Mouse (Mus musculus) kidney, postnatal 0 days (tissue): ENCODE data around the gene Prss40. TPM values are rescaled to one million over a fixed set of nuclear protein-coding genes. Genes with fewer than 3 reads are reported as not detected.

ENCODE experiments used
- ATAC-seq: fragments of 200-750 bp; cut with Nextera tagmentation; replicated peaks from 2 replicates; pipeline ENCODE4 v1.8.0; 2017; ENCODE audit warnings: low read depth, moderate number of reproducible peaks, moderate TSS enrichment, moderate library complexity; ENCODE audit not compliant: low FRiP score
- DNase-seq: peaks from one replicate; pipeline ENCODE4 v3.0.0-alpha.2; 2016; ENCODE audit warnings: low spot score
- H3K27ac ChIP-seq: fragments of 300-500 bp; sonication (generic); 2 replicates; pipeline ENCODE4 v1.5.1; 2014; ENCODE audit warnings: mild to moderate bottlenecking
- H3K27me3 ChIP-seq: fragments of 300-500 bp; sonication (generic); 2 replicates; pipeline ENCODE4 v1.6.1; 2014; ENCODE audit warnings: low read length, mixed read lengths; ENCODE audit not compliant: insufficient read depth
- H3K36me3 ChIP-seq: fragments of 300-500 bp; sonication (generic); 2 replicates; pipeline ENCODE4 v1.6.1; 2014; ENCODE audit warnings: low read length, mixed read lengths; ENCODE audit not compliant: insufficient read depth
- H3K4me1 ChIP-seq: fragments of 300-500 bp; sonication (generic); replicated peaks from 2 replicates; pipeline ENCODE4 v1.6.1; 2014; ENCODE audit warnings: antibody characterized with exemption, low read length, mixed read lengths; ENCODE audit not compliant: insufficient read depth
- H3K4me2 ChIP-seq: fragments of 300-500 bp; sonication (generic); 2 replicates; pipeline ENCODE4 v1.6.1; 2014; ENCODE audit warnings: mild to moderate bottlenecking, low read length, moderate library complexity, mixed read lengths
- H3K4me3 ChIP-seq: fragments of 300-500 bp; sonication (generic); replicated peaks from 2 replicates; pipeline ENCODE4 v1.5.1; 2014; ENCODE audit warnings: low read depth, low read length
- H3K9ac ChIP-seq: fragments of 300-500 bp; sonication (generic); 2 replicates; pipeline ENCODE4 v1.6.1; 2014; ENCODE audit warnings: low read depth, low read length
- H3K9me3 ChIP-seq: fragments of 300-500 bp; sonication (generic); replicated peaks from 2 replicates; pipeline ENCODE4 v1.6.1; 2016; ENCODE audit warnings: low read length, inconsistent platforms, mixed read lengths
- CTCF ChIP-seq: IDR thresholded peaks from 2 replicates; pipeline ENCODE4 v1.5.1; 2016; ENCODE audit warnings: antibody characterized with exemption, low read depth, mild to moderate bottlenecking, moderate library complexity
- WGBS: fragments of 180-500 bp; shearing (Covaris S2); extraction: QIAGEN DNeasy Blood & Tissue Kit; methylation state at CpG from one replicate; pipeline ENCODE4 v1.1.7; 2014; 5-methylcytosine and 5-hydroxymethylcytosine counted together
- polyA plus RNA-seq: library from polyadenylated mRNA; unstranded; fragments of >200 nt; fragmentation: Nextera tagmentation; extraction: Ambion mirVana; gene quantifications from 2 replicates; pipeline ENCODE4 v1.2.1, GENCODE M21; 2015

The Prss40 gene
- polyA plus RNA-seq, 1 experiment from 2014 or later, result not detected

DNA sequence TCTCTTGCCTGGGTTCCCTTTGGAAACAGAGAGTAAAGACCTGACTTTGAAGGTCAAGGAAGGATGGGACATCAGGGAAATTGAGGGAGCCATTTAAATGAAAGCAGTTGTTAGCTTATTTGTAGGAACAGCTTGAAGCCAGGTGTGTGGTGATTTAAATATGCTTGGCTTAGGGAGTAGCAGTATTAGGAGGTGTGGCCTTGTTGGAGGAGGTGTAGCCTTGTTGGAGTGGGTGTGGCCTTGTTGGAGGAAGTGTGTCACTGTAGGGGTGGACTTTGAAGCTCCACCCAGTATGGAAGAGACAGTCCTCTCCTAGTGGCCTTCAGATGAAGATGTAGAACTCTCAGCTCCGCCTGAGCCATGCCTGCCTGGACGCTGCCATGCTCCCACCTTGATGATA, 9.1 kb upstream of the Prss40 start:
- 92% methylated on average over 2 of the region's 2 CpGs for WGBS
- no peak overlapping the region for H3K4me3 ChIP-seq
- TF ChIP-seq CTCF, result no peak

DNA sequence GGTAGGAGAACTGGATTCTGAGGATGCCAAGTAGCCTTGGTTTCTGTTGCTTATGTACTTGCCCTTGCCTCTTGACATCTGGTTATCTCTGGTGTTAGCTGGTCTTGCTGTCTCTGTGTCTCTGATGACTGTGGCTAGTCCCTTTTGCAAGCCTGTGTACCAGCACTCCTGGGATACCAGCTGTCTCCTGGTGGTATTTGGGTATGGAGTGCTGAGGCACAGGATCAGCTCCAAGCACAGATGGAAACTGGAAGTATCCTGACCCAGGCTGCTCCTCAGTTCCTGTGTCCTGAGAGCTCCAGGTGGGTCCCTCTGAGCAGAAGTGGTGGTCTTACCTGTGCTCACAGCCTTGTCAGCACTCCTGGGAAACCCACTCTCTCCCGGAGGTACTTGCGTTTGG, 7.4 kb upstream of the Prss40 start:
- Histone ChIP-seq H3K9me3 (no peaks in the 10 kb centered on the region), H3K4me3 (no peak overlapping the region), H3K27ac (no peak overlapping the region), H3K27me3 (no peaks in the 10 kb centered on the region), H3K4me1 (no peaks in the 10 kb centered on the region), H3K9ac (no peak overlapping the region), H3K36me3 (no peaks in the 10 kb centered on the region), H3K4me2 (no peak overlapping the region)
- TF ChIP-seq CTCF, result no peak
- ATAC-seq (no peak), DNase-seq (no peak)
- WGBS, result 100% methylated on average over 2 of the region's 2 CpGs

More for the DNA sequence above, 9.1 kb upstream of the Prss40 start:
- Histone ChIP-seq H3K4me2 (no peak overlapping the region), H3K27ac (no peak overlapping the region), H3K4me1 (no peaks in the 10 kb centered on the region), H3K27me3 (no peaks in the 10 kb centered on the region), H3K9ac (no peak overlapping the region), H3K9me3 (no peaks in the 10 kb centered on the region), H3K36me3 (no peaks in the 10 kb centered on the region)
- ATAC-seq (no peak), DNase-seq (no peak)

DNA sequence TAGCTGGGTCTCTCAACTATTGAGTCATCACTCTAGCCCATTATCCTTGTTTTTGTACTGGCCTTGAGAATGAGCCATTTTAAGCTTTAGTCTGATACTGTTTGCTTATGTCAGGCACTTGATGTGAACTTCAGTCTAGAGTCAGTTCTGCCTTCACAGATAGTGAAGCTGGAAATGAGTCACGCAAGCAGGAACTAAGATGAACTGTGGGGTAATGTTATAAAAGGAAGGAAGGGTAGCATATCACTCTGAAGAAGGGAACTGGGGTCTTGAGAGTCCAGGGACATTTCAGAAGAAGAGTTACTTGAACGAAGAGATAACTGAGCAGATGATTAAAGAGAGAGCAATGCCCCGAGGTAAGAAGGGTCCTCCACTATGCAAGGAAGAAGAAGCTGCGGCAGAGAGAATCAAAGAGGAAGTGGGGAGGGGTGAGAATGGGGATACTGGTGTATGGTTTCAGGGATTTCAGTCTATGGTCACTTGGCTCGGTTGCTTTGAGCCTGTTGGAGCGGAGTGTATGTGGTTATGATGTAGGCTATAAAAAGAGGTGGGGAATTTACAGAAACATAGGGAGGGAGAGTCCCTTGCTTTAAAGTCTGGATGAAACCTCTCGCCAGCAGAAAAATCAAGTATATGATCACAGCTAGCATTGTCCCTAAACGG, 3.8 kb upstream of the Prss40 start:
- H3K4me1 ChIP-seq, result no peaks in the 10 kb centered on the region
- H3K27ac ChIP-seq, result no peak overlapping the region
- H3K27me3 ChIP-seq, result no peaks in the 10 kb centered on the region
- no peak for ATAC-seq
- TF ChIP-seq CTCF, result no peak
- H3K9ac ChIP-seq, result no peak overlapping the region
- no peak for DNase-seq
- H3K4me3 ChIP-seq, result no peak overlapping the region
- 74% methylated on average over 8 of the region's 8 CpGs for WGBS
- H3K36me3 ChIP-seq, result no peaks in the 10 kb centered on the region
- no peaks in the 10 kb centered on the region for H3K9me3 ChIP-seq
- H3K4me2 ChIP-seq, result no peak overlapping the region

DNA sequence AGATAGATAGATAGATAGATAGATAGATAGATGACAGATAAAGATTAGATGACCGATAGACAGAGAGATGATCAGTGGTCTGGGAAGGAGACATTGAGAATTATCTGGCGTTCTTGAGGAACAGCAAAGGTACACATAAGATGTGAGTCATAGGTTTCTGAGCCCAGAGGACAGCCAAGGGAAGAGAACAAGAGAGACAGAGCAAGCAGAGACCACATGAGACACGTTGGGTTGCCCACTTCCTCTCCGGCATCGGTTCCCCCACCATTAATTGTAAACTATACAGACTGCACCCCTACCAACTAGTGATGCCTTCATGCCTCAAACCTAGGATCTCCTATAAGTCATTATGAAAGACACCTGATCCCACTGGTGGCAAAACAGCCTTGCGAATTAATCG, 6.5 kb downstream of the Prss40 start:
- Histone ChIP-seq H3K9me3 (no peaks in the 10 kb centered on the region), H3K4me3 (no peak overlapping the region), H3K4me1 (no peaks in the 10 kb centered on the region), H3K27me3 (no peaks in the 10 kb centered on the region), H3K36me3 (no peaks in the 10 kb centered on the region), H3K4me2 (no peak overlapping the region), H3K27ac (no peak overlapping the region), H3K9ac (no peak overlapping the region)
- WGBS, result 85% methylated on average over 7 of the region's 7 CpGs
- DNase-seq, result no peak
- no peak for TF ChIP-seq CTCF
- ATAC-seq, result no peak

DNA sequence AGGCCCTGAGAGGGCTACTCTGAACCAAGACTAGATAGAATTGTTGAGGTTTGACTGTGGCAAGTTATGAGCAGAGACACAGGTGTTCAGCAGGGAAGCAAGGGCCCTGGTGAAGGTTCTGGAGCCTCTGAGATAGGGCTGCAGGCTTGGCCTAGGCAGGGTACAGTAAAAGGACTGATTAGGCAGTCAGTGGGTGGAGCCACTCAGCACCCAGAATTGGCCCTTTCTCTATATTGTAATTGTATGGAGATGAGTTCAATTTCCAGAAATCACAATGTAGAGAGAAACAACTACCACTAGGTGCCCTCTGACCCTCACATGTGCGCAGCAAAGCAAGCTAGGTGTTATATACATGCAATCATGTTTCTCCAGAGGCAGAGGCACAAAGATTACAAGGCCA, 7.1 kb downstream of the Prss40 start:
- TF ChIP-seq CTCF, result no peak
- no peaks in the 10 kb centered on the region for H3K27me3 ChIP-seq
- no peaks in the 10 kb centered on the region for H3K36me3 ChIP-seq
- WGBS, result 88% methylated on average over 1 of the region's 1 CpGs
- no peak overlapping the region for H3K4me2 ChIP-seq
- no peaks in the 10 kb centered on the region for H3K9me3 ChIP-seq
- no peaks in the 10 kb centered on the region for H3K4me1 ChIP-seq
- H3K9ac ChIP-seq, result no peak overlapping the region
- H3K27ac ChIP-seq, result no peak overlapping the region
- DNase-seq, result no peak
- ATAC-seq, result no peak
- H3K4me3 ChIP-seq, result no peak overlapping the region

DNA sequence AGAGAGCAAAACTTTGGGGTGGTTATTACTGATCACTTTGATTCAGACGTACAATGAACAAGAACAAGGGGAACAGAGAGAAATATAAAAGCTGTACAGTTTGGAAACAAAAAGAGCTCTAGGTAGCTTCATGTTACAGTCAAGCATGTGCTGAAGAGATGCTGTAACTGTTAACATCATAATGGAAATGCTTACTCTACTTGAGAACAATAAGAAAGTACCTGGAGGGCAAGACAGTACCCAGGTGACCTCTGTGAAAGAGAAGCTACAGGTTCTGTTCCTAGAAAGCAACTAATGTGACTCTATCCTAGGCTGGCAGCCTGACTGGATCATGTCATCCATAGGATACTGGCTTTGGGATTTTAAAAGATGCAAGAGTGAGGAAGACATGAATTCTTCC, 13.7 kb downstream of the Prss40 start:
- Histone ChIP-seq H3K27ac (no peak overlapping the region), H3K4me3 (no peak overlapping the region), H3K36me3 (no peaks in the 10 kb centered on the region), H3K4me1 (no peaks in the 10 kb centered on the region), H3K4me2 (no peak overlapping the region), H3K9me3 (no peaks in the 10 kb centered on the region), H3K27me3 (no peaks in the 10 kb centered on the region), H3K9ac (no peak overlapping the region)
- WGBS, result 89% methylated on average over 1 of the region's 1 CpGs
- TF ChIP-seq CTCF, result no peak
- ATAC-seq, result no peak
- no peak for DNase-seq
